Mouse (Mus musculus) ES-Bruce4 (cell line): ENCODE results near the gene Agfg2.

Experiments
- CTCF ChIP-seq: IDR thresholded peaks from one replicate; pipeline ENCODE4 v1.8.1; 2011; ENCODE audit warnings: low read depth, low read length
- EP300 ChIP-seq: IDR thresholded peaks from 2 replicates; pipeline ENCODE4 v1.6.1; 2011; ENCODE audit warnings: low read depth, low read length; ENCODE audit not compliant: insufficient read depth
- POLR2A ChIP-seq: IDR thresholded peaks from one replicate; pipeline ENCODE4 v1.8.1; 2011; ENCODE audit warnings: low read length; ENCODE audit not compliant: insufficient read depth

- no peak for TF ChIP-seq EP300
- no peak for TF ChIP-seq CTCF
- TF ChIP-seq POLR2A: no peak
Measured at GRCm38 (mm10) chr5:137608654-137609190, 75.8 kb downstream of the Agfg2 start.
